Mouse (Mus musculus): ENCODE results near the gene Pigz.
A peak's percentile ranks its signal among the peaks of the same experiment; 100 is the strongest.

The Pigz gene

DNA sequence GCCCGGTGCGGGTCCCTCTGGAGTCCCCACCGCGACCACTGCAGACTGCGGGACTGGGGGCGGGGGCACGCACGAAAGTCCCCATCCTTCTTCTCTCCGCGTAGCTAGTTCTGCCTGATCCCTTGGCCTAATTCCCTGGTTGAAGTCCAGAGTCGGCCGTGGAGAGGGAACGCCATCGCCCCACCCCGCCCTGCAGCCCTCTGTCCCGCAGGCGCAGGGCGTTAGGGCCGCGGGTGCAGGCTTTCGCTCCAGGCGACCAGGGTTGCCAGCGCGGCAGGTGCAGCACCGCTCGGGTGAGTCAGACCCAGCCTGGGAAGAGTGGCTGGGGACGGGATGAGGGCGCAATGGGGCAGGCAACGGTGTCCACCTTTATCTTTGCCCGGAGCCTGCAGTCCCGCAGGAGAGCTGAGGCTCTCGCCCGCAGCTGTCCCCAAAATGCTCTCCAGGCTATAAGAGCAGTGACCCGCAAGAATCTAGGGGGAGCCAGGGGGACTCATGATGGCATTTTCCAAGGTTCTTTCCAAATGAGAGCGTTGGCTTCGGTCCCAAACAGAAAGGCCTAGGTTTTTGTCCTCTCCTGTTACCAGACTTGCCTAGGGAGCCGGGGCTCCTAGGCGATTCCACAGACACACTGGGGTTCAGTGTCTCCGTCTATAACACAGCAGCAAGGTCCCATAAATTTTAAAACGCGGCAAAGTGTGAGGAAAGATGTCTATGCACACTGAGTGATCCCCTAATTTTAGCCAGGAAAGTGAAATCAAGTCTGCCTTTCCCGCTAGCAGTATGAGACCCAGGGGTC is at the start of gene Pigz:
Gene Pigz, plus strand, starts transcription at position 101 of the 799 bp plus-strand sequence.
- peak in 1 of 2 experiments; percentile 47 for DNase-seq (ENCODE audit: low spot score in 2 of 2)

DNA sequence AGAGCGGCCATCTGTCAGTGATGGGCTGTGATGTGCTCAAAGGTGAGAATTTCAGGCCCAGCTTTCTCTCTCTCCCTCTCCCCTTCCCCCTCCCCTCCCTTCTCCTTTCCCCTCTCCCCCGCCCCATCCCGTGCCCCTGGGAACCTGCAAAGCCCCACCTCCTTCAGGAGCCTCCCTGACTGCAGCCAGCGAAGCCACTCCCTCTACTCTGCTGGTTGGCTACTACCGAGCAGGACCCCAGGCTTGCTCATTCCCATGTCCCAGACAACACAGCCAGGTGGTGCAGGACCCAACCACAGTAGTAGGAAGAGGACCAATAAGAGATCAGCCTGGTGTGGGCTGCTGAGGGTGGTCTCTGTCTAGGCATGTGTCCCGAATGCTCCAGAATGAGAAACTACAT is 49.7 kb upstream of the Pigz start:
- DNase-seq (ENCODE audit: low spot score in 2 of 2), result no peak

DNA sequence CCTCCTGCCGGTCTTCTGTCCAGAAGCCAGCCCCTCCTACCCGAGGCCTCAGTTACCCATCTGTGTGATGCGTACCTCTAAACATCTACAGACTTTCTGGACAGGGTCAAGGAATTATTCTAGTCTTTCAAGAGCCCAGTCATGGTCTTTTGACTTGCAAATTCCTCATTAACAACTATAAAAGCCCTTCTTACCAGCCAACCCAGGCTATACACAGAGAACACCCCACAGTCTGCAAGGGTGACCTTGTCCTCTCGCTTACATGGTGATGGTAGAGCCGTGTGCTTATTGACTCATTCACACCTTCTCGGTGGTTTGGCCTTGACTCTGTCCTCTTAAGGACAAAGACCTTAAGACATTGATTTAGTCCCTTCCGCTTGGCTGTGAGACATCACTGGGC is 42.7 kb upstream of the Pigz start:
- no peak for DNase-seq (ENCODE audit: low spot score in 2 of 2)

DNA sequence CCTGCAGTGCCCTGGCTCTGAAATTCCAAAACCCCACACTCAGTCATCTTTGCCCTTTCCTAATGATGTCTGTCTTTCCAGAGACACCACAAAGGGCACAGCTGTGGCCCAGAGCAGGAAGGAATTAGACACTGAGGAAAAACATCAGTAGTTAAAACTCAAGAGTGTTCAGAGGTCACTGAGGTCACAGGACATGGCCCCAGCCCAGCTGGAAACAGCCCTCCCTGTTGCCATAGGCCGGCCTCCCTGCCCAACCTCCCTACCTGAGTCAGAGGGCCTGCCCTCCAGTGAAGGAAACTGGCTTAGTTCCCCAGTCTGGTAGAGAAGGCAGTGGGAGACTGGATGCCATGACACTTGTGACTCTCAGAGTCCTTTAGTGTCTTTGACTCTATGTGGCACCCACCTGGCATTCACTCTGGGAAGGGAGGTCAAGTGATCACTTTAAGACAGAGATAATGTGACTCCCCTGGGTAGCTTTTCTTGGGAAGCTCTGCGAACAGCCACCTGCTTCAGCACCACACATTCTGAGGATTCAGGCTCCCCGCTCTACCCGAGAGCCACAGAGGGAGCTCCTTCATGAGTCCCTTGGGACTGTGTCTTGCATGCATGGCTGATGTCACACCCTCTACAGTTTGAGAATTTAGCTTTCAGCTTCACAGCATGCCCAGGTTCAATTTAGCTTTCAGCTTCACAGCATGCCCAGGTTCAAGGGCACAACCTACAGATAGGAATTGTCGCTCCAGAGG is 40.1 kb upstream of the Pigz start:
- DNase-seq (ENCODE audit: low spot score in 2 of 2), result no peak

DNA sequence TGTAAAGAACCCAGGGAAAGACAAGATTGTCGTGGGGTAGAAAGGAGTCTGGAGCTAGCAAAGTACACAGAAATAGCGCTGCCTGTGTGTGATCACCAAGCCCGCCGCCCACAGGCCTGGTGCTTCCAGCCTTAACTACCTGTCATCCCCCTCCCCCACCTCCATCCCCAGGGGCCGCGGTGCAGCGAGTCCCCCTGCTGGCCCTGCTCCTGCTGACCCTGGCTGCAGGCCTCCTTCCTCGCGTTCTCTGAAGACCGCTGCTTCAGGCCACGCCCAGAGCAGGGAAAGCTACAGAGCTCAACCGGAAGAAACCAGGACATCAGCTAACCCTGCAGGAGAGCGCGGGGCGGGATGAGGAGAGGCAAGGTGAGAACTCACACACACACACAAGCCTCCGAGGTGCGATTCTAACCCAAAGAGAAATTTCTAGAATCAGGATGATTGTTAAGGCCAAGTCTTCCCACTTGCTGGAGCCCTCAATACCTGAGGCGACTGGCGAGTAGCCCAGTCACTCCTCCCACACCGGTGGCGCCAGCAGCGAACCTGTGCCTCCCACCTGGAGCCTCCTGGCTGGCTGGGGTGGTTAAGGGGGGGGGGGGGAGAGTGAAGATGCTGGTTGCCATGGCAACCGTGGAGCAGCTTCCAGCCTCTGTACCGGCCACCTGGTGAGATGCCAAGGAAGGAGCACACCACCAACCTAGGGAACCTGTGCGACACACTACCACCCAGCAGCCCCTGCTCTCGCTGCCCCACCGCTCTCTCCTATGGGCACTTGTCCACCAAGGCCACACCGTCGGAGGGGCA is 36.5 kb upstream of the Pigz start:
- peak; percentile 32 to 68 for DNase-seq (ENCODE audit: low spot score in 2 of 2)

DNA sequence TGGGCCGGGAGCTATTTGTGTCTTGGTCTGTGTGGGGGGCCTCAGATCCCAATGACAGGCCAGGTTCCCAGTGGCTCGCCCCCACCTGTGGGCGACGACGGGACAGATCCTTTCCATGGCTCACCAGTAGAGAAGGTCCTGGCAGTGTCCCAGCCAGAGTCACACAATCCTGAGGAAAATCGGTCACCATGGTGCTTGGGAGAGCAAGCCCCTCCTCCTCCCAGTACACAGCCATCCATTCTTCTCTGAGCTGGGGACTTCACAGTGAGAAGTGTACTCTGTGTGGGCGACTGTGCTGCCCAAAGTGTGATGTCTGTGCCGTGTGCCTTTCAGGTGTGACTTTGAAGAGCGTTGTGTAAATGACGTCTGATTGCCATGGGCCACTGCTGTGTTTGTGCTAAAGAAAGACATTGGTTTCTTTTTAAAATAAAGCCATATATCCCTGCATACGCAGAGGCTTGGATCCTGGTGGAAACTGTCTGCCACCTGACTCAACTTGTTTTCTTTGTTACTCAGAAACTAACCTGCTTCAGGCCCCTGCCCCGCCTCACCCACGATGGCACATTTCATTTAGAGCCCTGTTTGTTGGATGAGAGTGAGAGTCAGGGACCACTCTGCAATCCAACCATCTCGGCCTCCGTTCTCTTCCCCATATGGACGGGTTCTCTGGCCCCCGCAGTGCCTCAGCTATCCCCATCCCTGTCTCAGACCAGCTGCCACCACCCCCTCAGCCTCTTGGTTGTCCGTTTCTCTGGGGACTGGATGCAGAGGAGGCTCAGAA is 34.9 kb upstream of the Pigz start:
- DNase-seq (ENCODE audit: low spot score in 2 of 2), result no peak

DNA sequence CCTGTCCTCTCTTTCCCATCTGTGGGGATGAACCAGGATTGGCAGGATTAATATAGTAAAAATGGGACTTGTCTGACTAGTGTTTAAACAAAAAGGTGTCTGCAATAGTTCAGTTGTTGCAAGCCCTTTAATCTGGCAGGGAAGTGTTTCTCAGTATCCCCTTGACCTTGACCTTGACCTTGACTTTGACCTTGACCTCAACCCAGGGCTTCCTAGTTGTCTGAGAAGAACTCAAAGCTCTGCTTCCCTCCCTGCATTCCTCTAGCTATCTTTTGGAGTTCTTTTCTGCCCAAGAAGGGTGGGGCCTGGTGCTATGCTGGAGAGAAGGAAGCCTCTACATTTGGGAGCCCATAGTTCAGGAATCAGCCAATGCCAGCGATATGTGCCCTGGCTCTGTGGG is 31.8 kb upstream of the Pigz start:
- DNase-seq (ENCODE audit: low spot score in 2 of 2), result no peak

DNA sequence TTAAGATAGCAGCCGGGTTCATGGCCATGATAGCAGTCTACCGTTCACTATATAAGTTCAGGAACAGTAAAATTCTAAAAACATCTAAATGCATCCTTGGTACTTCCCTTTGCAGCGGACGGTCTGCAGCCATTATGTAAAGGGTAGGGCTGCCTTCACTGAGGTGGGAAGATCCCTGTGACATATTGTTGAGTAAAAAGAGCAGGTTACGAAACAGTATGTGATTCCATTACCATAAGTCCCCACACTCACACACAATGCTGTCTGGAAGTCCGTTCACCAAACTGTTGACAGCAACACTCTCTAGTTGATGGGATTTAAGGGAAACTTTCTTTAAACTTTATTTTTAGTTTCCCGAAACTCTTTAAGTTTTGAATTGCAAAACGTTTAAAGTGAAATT is 30.4 kb upstream of the Pigz start:
- DNase-seq (ENCODE audit: low spot score in 2 of 2), result no peak

DNA sequence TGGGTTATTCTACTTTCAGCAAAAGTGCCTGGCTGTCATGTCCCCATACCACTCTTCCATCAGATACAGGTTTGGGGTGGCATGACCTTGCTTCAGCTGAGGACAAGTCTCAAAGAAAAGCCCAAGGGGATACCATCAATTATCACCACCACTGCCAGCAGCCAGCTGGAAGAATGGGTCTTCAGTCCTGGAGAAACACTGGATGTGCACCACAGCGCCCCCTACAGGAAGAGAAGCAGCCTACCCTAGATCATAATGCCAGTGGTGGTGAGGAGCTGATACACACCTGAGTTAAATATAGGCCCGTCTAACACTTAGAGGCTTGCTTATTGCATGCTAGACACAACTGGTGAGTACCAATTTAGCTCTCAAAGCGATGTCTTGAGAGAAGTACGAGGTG is 28.3 kb upstream of the Pigz start:
- no peak for DNase-seq (ENCODE audit: low spot score in 2 of 2)

DNA sequence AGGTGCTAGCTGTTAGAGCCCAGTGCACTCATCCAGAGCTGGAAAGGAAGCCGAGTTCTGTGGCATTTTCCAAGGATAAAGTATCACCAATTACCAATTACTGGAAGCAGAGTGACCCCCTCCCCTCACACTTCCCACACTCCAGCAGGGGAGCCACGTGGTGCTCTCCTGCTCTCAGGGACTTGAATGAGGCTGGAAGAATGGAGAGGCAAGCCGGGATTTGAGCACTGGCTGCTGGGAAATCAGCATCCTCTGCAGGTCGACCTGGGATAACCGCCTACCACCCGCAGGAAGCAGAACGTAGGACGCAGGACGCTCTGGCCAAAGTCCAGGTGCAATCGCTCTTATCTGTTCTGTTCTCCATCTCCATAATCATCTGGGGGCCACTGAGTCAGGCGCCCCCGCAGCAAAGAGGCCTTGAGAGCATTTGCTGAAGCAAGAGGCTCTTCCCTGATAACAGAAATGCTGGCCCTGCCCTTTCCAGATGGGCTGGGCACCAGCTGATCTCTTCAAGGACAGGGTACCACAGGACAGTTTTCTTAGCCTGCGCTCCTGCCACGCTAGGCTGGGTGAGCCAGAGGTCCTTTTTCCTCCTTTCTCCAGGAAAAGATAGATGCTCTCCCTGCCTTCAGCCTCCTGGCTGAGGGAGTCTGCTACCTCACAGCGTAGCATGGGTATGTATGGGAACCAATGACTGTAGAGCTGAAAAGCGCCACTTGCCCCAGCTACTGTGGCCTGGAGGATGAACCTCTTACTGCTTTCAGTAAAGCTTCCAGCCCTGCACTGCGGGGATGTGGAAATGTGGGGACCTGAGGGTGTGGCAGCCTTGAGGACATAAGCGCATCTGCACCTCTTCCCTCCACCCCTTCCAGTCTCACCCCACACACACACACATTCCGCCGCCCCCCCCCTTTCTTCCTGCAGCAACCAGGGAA is 27.5 kb upstream of the Pigz start:
- DNase-seq (ENCODE audit: low spot score in 2 of 2), result no peak

DNA sequence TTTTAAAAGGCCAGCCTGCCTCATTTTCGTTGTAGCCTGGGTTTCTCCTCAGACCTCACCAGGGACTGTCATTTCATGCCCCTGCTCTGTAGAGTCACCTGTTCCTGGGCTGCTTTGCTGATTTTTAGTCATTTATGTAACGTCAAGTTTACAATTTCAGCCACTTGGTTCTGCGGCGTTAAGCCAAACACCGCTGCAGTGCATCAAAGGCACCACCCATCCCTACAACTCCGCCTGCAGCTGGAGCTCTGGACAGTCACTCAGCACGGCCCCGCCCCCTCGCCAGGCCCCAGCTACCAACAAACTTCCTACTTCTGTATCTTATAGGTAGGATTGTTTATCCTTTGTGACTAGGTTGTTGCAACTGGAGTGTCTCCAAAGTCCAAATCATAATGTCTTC is 26.8 kb upstream of the Pigz start:
- DNase-seq (ENCODE audit: low spot score in 2 of 2), result no peak

DNA sequence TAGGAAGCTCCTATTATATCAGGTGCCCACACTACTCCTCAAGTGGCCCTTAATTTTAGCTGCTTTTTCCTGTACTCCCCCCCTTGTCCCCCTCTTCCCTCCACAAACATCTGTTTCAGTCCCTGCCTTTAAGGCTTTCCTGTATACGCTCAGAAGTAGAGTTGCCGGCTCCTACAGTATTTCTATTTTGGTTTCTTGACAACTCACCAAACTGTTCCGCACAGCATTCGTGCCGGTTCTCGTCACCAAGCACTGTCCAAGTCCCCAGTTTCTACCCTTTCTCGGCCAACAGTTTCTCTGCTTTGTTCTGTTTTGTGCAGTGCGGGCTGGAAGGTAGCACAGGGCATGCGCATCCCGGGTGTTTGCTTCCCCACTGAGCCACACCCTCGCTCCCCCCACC is 24.7 kb upstream of the Pigz start:
- no peak for DNase-seq (ENCODE audit: low spot score in 2 of 2)

DNA sequence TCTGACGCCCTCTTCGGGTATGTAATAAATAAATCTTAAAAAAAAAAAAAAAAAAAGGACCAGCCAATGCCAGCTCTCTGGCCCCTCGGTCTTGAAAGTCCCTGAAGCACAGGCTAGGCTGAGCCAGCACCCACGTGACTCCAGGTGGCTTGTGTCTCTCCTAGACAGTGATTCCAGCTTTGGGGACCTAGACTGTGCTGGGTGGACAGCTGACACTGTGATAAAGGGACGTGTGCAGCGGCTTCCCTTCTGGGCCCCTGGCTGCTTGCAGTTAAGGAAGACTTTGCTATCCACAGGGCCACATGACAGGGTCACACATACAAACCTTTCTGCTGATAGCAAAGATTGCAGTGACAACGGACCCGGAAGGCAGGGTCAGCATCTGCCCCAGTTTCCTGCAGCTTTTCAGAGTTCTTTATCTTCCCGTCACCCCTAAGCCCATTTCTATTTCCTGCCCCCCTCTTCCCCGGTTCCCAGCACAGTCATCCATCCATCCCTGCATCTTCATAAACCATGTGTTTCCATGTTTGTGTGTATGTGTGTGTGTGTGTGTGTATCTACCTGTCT is 23.3 kb upstream of the Pigz start:
- no peak for DNase-seq (ENCODE audit: low spot score in 2 of 2)

DNA sequence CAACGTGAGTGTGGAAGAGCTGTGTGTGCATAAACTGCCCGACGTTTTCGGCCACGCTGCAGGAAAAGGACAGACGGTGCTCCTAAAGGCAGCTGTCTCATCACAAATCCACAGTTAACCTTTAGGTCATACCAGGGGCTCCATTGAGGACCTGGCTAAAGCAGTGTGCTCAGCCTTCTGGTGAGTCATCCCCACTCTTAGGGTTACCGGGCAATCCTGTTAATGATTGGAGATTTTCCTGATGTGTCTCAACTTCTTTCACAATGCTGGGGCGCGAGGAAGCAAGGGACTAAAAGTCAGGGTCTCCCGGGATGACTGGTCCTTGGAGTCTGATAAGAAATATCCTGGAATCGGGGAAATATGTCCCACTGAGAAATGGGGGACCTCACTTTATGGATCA is 15.9 kb upstream of the Pigz start:
- DNase-seq (ENCODE audit: low spot score in 2 of 2), result no peak

DNA sequence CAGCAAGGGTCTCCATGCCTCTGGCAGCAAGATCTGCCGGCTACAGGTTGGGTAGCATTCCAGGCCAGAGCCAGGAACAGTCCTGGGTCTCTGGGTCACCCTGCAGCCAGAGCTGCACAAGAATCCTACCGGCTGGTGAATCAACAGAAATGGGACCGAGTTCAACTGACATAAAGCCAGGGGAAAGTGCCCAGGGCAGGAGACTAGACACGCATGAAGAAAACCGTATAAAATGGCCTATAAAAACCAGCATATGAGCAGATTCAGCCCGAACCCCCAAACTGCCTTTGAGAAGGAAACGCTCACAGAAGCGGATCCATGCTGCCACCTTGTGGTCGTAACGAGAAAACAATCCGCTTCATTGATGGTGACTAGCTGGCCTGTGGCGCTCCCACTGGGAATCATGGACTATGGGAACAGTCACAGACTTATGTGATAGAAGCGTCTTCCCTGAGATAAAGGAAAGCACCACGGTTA is 15.4 kb upstream of the Pigz start:
- peak; percentile 47 to 77 for DNase-seq (ENCODE audit: low spot score in 2 of 2)

DNA sequence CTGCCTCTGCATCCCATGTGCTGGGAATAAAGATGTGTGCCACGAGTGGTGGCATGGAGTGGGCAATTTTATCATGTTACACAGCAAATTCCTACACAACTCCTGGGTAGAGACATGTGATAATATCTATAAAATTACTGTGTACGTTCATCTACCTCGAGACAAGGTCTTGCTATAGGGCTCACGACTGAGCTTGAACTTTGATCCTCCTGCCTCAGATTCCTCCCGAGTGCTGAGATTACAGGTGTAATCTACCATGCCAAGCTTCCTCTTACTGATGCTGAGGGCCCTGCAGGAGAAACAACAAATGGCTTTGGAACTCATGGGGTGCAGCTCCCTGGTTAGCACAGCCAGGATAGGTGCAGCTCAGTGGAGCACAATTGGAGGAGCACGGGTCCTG is 9.3 kb upstream of the Pigz start:
- DNase-seq (ENCODE audit: low spot score in 2 of 2), result no peak

DNA sequence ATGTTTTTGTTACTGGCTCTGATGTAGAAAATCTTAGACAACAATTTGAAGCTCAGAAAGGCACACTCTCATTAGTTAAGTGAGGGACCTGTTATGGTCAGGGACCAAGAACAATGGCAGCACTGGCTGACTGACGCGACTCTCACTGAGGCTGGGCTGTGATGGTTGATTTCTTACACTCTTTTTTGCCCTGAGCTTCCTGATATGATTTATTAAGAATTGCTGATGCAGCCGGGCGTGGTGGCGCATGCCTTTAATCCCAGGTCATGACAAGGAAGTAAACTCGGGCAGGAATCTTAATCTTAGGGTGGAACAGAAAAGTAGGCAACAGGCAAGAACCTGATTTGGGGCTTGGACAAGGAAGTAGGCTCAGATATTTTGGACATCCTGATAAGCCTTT is 7.6 kb upstream of the Pigz start:
- no peak for DNase-seq (ENCODE audit: low spot score in 2 of 2)

DNA sequence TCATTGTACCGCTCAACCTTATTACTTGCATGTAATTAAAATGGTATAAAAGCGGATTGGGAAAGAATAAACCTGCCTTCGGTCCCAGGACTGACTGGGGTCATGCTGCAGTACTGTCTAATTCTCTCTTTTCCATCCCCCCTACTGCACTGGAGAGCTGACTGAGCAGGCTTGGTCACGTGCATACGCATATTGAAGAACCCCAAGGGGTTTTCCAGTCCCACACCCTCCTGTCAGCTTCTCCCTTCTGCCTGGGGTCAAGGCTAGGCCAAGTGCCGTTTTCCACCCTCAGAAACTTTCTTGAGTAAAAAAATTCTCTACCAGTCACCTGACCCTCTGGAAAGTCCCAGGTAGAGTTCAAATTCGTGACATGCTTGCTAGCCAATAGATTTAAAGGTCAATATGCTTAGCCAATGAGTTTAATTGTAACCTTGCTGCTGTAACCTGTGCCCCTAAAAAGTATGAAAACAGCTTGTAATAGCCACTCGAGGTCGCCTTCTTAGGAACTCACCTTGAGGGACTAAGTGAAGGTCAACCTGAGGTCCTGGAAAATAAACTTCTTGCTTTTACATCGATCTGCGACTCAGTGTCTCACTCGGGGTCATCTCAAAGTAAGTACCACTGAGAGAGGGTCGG is 7.0 kb upstream of the Pigz start:
- DNase-seq (ENCODE audit: low spot score in 2 of 2), result no peak

DNA sequence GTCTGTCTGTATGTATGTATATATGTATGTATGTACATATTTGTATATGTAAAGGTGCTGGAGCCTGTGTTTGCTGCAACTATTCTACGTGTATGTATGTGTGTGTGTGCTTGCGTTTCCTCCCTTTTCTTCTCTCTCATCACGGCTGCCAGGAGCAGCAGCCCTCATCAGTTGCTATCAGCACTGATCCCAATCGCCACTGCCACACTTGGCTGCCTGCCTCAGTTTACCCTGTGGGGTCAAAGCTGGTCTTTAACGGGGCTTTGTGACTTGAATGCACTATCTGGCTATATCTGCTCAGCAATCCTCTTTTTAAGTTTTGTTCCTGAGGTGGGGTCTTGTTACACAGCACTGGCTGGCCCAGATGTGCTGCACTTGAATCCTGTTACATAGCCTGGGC is 6.2 kb upstream of the Pigz start:
- no peak for DNase-seq (ENCODE audit: low spot score in 2 of 2)

DNA sequence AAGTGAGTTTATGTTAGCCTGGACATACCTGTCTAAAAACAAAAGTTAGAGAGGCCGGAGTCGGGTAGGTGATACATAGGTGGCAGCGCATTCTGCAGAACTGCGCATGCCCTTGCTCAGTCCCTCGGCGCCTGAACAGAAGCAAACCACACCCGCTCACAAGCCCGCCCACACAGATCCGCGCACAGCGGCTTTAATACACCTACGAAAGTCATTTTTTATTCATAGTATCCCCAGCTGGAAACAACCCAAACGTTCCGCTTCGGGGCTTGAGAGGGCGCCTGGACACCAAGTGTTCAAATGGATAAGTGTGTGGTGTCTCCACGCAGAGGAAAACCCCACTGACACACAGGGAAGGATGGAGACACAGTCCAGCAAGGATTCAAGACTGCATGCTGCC is 2.3 kb upstream of the Pigz start:
- no peak for DNase-seq (ENCODE audit: low spot score in 2 of 2)
